Mouse (Mus musculus): ENCODE measurements around the gene Prdm15. TPM values are rescaled to one million over a fixed set of nuclear protein-coding genes. Genes with fewer than 3 reads are reported as not detected.

Prdm15 gene
- polyA plus RNA-seq, 1 experiment from 2014 or later = 9.7 TPM

DNA sequence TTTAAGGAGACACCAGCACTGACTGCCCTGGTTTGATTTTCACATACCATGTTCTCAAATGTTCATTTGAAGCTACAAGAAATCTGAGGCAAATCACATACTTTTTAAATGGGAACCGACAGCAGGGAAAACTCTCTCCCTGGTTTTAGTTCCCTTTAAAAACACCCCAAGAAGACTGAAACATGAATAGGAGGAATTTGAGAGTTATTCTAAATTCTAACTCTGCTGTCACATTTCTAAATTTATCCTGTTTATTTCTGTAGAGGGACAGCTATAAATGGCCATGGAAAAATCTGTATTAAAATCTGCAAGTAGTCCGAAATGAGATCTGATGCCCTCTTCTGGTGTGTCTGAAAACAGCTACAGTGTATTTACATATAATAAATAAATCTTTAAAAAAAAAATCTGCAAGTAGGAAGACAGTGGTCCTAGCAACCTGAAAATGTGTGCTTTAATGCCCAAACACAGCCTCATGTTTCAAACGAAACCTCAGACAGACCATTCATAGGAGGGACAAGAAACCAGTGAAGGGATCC lies 12.3 kb upstream of the Prdm15 start:
- H3K4me1 ChIP-seq = no peaks in the 10 kb centered on the region
- no peaks in the 10 kb centered on the region for H3K9me3 ChIP-seq (replicated peaks)
- no peak for ATAC-seq (ENCODE audit: insufficient number of reproducible peaks, low FRiP score, low TSS enrichment, low read depth)
- H3K27ac ChIP-seq (replicated peaks) = no peak overlapping the region
- peaks cover 21% of the 10 kb centered on the region for H3K36me3 ChIP-seq
- H3K9ac ChIP-seq = no peak overlapping the region
- no peaks in the 10 kb centered on the region for H3K27me3 ChIP-seq
- no peak overlapping the region for H3K4me3 ChIP-seq (replicated peaks)
- H3K4me2 ChIP-seq (replicated peaks) = no peak overlapping the region
- 75% methylated on average over 3 of the region's 3 CpGs for WGBS

DNA sequence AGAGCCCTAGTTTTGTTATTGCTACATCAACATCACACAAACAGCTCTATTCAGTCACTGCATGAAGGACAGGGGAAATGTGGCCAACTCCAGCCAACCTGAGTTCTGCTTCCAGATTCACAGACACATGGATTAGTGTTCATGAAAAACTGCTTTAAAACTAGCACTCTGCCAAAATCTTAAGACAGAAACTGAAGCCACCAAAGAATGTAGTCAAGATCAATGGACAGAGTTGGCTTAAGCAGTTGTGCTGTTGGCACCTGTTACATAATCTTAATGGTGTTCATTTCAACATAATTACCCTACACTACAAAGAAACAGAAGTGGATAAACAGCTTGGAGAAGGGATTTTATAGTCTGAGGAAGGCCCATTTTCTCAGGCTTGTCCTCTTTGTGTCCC lies 4.4 kb upstream of the Prdm15 start:
- ATAC-seq (ENCODE audit: insufficient number of reproducible peaks, low FRiP score, low TSS enrichment, low read depth) = no peak
- Histone ChIP-seq H3K27me3 (no peaks in the 10 kb centered on the region), H3K9me3 (replicated peaks) (no peaks in the 10 kb centered on the region), H3K4me3 (replicated peaks) (no peak overlapping the region), H3K4me2 (replicated peaks) (no peak overlapping the region), H3K27ac (replicated peaks) (no peak overlapping the region), H3K9ac (no peak overlapping the region), H3K36me3 (0 out of 2 replicates have a peak, but pooled peaks cover 9% of the 10 kb centered on the region), H3K4me1 (peaks cover 7% of the 10 kb centered on the region; the same call in 1 of the 2 replicates)

DNA sequence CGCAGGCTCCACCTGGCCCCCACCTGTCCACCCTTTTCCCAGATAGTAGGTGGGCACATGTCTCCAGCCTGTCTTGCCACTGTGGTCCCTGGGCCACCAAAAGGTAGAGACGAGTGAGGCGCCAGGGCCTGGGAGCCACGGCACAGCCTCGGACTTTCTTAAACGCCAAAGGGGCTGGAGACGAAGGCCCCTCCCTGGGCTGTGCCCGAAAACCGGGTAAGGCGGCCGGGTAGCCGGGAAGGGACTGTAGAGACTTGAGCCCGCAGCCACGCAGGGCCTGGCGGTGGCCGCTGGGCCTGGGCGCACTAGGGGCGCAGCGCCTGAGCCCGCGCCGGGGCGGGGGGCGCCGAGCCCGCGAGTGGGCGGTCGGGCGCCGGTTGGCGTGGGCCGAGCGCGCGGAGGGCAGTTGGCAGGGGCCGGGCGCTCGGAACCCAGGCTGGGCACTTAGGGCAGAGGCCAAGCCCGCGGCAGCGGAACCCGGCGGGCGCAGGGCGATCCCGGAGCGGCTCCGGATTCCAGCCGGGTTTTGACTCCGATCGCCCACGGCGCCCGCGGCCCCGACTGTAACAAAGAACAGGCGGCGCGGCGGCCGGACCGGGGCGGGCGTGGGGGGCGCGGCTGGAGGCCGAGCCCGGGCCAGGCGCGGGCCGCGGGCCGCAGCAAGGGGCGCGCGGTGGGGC lies 449 bp downstream of the Prdm15 start:
- WGBS = under 1% methylated on average over 70 of the region's 77 CpGs
- peak overlapping the region; percentile 90 for H3K4me3 ChIP-seq (replicated peaks)

DNA sequence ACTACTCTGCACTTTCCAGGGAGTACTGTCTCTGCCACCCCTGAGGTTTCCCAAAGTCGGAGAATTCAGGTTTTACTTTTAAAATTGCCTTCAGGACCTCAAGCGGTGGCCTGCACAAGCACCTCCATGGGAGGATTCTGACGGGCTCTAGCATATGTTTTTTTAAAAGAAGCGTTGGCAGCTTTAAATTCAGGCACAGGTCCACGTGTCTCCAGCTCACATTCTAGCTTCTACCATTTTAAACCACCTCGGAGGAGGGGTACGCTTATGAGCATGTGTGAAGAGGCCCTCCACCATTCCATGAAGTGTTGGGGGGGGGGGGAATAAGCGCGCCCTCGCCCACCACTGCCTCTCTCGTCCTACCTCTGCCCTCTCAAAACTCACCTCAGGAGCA lies 986 bp downstream of the Prdm15 start:
- no peaks in the 10 kb centered on the region for H3K9me3 ChIP-seq (replicated peaks)
- WGBS = 0% methylated on average over 11 of the region's 11 CpGs
- peak; percentile 63 for ATAC-seq (ENCODE audit: insufficient number of reproducible peaks, low FRiP score, low TSS enrichment, low read depth)
- H3K27me3 ChIP-seq = no peaks in the 10 kb centered on the region
- H3K4me1 ChIP-seq = peaks cover 29% of the 10 kb centered on the region
- H3K4me2 ChIP-seq (replicated peaks) = peak overlapping the region; percentile 59
- peak overlapping the region; percentile 98 for H3K9ac ChIP-seq
- H3K27ac ChIP-seq (replicated peaks) = peak overlapping the region; percentile 100
- peak overlapping the region; percentile 90 for H3K4me3 ChIP-seq (replicated peaks)
- peaks cover 11% of the 10 kb centered on the region; the same call in 1 of the 2 replicates for H3K36me3 ChIP-seq

More for the DNA sequence above, 449 bp downstream of the Prdm15 start:
- H3K27ac ChIP-seq (replicated peaks) = peak overlapping the region; percentile 100
- peak overlapping the region; percentile 59 for H3K4me2 ChIP-seq (replicated peaks)
- peak overlapping the region; percentile 98 for H3K9ac ChIP-seq
- ATAC-seq (ENCODE audit: insufficient number of reproducible peaks, low FRiP score, low TSS enrichment, low read depth) = peak; percentile 90
- H3K9me3 ChIP-seq (replicated peaks) = no peaks in the 10 kb centered on the region
- H3K36me3 ChIP-seq = peaks cover 8% of the 10 kb centered on the region; the same call in 1 of the 2 replicates
- H3K4me1 ChIP-seq = peaks cover 29% of the 10 kb centered on the region
- no peaks in the 10 kb centered on the region for H3K27me3 ChIP-seq

DNA sequence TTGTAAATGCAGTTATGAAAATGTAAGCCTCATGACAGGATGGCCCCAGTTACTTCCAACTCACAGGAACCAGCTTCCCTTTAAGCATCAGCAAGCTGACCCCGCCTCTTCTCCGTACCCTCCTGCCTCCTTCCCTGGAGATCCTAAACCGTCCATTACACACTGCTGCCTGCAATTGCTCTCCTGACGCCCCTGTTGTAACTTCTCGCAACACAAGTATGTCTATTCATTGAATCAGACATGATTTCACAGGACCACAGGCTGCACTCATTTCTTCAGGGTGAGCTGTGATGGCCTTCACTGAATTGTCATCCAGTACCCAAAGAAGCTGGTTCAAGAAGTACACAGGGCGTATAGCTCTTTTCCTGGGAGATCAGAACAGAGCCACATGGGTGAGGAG lies 2.8 kb downstream of the Prdm15 start:
- H3K9me3 ChIP-seq (replicated peaks) = no peaks in the 10 kb centered on the region
- 86% methylated on average over 6 of the region's 6 CpGs for WGBS
- H3K4me3 ChIP-seq (replicated peaks) = no peak overlapping the region
- no peak overlapping the region for H3K27ac ChIP-seq (replicated peaks)
- H3K9ac ChIP-seq = no peak overlapping the region
- H3K27me3 ChIP-seq = no peaks in the 10 kb centered on the region
- ATAC-seq (ENCODE audit: insufficient number of reproducible peaks, low FRiP score, low TSS enrichment, low read depth) = no peak
- no peak overlapping the region for H3K4me2 ChIP-seq (replicated peaks)
- H3K36me3 ChIP-seq = peaks cover 12% of the 10 kb centered on the region; the same call in 1 of the 2 replicates
- peaks cover 29% of the 10 kb centered on the region for H3K4me1 ChIP-seq

DNA sequence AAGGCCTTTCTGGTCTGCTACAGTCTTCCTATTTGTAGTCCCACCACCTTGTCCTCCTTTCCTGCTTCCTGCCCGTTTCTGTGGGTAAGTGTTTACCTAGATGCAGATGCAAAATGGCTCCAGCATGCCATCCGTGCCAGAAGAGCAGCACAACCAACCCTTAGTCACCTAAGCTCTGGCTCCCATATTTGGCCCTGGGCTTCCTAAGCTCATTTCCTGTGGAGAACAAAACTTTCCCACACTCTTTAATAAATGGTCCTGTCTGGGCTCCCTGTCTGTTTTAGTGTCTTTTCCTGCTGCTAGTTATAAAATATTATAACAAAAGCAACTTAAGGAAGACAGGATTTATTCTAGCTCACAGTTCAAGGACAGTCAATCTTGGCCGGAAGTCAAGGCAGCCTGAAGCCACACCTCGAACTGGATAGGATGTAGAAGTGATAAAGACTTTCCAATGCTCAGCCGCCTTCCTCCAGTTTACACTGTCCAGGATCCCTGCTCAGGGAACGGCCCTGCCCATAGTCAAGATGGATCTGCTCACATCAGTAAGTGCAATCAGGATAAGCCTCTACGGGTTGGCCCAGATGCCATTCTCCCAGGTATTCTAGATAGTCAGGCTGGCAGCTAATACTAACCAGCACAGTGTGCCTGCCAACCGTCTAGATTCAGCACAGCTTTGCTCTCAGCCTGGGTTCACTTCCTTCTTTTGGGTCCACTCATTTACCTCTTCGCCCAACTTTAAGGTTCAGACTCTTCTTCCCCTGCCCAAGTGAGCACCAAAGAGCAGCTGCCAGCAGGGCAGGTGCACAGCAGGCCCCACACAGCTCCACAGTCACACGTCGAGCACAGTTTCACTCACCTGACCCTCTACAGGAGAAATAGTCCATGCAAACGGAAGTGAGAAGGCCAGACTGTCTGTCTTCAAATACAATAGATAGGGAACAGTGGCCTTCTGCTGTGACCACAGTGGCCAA lies 6.4 kb downstream of the Prdm15 start:
- Histone ChIP-seq H3K4me3 (replicated peaks) (no peak overlapping the region), H3K4me2 (replicated peaks) (no peak overlapping the region), H3K9me3 (replicated peaks) (no peaks in the 10 kb centered on the region), H3K36me3 (peaks cover 30% of the 10 kb centered on the region), H3K4me1 (peaks cover 19% of the 10 kb centered on the region), H3K9ac (no peak overlapping the region), H3K27me3 (no peaks in the 10 kb centered on the region), H3K27ac (replicated peaks) (no peak overlapping the region)
- ATAC-seq (ENCODE audit: insufficient number of reproducible peaks, low FRiP score, low TSS enrichment, low read depth) = no peak
- WGBS = 83% methylated on average over 12 of the region's 12 CpGs

DNA sequence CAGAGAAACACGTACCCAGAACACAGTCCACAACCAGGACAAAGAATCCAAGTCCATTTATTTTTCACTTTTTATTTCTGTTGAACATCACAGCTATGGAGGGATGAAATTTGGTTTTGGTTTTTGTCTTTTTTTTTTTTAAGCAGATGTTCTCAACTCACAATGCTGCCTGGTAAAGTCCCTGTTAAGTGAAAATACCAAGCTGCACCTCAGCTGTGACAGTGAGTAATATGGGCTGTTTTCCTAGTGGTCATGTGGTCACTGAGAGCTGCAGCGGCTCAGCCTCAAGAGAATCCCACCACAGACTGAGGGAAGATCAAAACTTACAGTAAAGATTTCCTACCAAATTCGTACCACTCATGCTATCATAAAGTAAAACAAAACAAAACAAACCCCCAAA lies 19.5 kb downstream of the Prdm15 start:
- ATAC-seq (ENCODE audit: insufficient number of reproducible peaks, low FRiP score, low TSS enrichment, low read depth) = no peak
- 87% methylated on average over 3 of the region's 3 CpGs for WGBS
- no peaks in the 10 kb centered on the region for H3K27me3 ChIP-seq

DNA sequence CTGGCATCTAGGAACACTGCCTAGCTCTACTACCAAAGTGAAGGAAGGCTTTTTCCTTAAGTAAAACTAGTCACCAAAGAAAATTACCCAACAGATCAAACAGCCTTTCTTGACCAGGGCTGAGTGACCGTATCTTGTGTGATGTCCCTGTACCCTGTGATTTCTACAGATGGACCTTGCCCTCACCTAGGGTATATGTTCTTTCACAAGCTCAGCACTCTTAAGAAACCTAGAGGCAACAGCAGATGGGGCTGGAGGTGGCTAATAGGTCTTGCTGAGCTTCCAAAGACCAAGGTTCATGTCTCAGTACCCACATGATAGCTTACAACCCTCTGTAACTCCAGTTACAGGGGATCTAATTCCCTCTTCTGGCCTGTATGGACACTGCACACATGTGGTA lies 23.4 kb downstream of the Prdm15 start:
- H3K4me2 ChIP-seq (replicated peaks) = no peak overlapping the region
- no peak for ATAC-seq (ENCODE audit: insufficient number of reproducible peaks, low FRiP score, low TSS enrichment, low read depth)
- 97% methylated on average over 1 of the region's 1 CpGs for WGBS
- H3K36me3 ChIP-seq = peaks cover 47% of the 10 kb centered on the region
- H3K27me3 ChIP-seq = no peaks in the 10 kb centered on the region
- no peak overlapping the region for H3K4me3 ChIP-seq (replicated peaks)
- H3K9me3 ChIP-seq (replicated peaks) = no peaks in the 10 kb centered on the region
- H3K9ac ChIP-seq = no peak overlapping the region
- H3K27ac ChIP-seq (replicated peaks) = no peak overlapping the region
- H3K4me1 ChIP-seq = no peaks in the 10 kb centered on the region

More for the DNA sequence above, 19.5 kb downstream of the Prdm15 start:
- H3K36me3 ChIP-seq = peaks cover 74% of the 10 kb centered on the region
- H3K9ac ChIP-seq = no peak overlapping the region
- H3K27ac ChIP-seq (replicated peaks) = no peak overlapping the region
- H3K4me2 ChIP-seq (replicated peaks) = no peak overlapping the region
- H3K9me3 ChIP-seq (replicated peaks) = no peaks in the 10 kb centered on the region
- no peaks in the 10 kb centered on the region for H3K4me1 ChIP-seq
- no peak overlapping the region for H3K4me3 ChIP-seq (replicated peaks)

DNA sequence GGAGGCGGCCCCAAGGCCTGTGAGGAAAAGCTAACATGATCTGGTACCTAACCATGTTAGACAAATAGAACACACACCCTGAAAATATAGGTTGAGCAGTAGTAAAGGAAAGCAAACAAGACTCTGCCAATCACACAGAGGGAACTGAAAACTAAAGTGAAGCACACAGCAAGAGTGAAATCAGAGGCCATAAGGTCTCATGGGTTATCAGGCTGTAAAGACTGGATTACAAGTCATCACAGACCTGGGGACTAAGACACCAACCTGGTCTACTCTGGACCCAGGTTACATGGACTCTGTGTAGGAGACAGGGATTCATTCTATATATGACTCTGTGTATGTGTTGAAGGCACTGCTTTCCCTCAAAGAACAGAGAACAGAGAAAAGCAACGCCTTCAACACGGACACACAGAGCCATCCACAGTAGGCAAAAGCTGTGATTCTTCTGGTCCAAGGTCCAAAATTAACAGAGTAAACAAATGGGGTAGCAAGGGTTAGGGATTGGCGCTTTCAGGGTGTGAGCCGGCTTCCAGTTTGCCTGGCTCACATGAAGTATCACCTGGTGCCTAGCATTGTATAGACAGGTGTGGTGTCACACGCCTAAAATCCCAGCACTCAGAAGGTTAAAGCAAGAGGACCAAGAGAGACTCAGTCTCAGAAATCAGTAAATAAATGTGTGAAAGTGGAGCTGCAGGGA lies 28.2 kb downstream of the Prdm15 start:
- no peak overlapping the region for H3K4me3 ChIP-seq (replicated peaks)
- no peaks in the 10 kb centered on the region for H3K9me3 ChIP-seq (replicated peaks)
- ATAC-seq (ENCODE audit: insufficient number of reproducible peaks, low FRiP score, low TSS enrichment, low read depth) = no peak
- WGBS = 90% methylated on average over 6 of the region's 6 CpGs
- no peak overlapping the region for H3K27ac ChIP-seq (replicated peaks)
- H3K27me3 ChIP-seq = no peaks in the 10 kb centered on the region
- no peaks in the 10 kb centered on the region for H3K4me1 ChIP-seq
- no peak overlapping the region for H3K9ac ChIP-seq
- H3K4me2 ChIP-seq (replicated peaks) = no peak overlapping the region
- peaks cover 54% of the 10 kb centered on the region for H3K36me3 ChIP-seq

DNA sequence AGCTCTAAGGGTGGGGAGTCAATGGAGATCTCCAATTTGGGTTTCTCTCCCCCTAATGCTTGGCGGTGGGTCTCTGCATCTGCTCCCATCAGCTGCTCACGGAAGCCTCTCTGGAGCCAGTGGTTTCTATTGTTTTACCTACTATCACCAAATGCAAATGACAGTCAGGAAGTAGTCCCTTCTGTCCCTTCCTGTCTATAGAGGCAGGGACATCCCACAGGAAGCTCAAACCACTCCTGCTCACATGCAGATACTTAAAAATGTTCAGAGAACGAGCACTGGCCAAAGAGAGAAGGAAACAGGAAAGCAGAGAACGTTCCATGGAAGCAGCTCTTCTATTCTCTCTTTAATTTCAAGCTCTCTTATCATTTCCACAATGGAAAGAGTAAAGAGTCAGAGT lies 32.1 kb downstream of the Prdm15 start:
- Histone ChIP-seq H3K9ac (no peak overlapping the region), H3K4me3 (replicated peaks) (no peak overlapping the region), H3K36me3 (peaks cover 68% of the 10 kb centered on the region), H3K4me1 (no peaks in the 10 kb centered on the region), H3K27ac (replicated peaks) (no peak overlapping the region), H3K27me3 (no peaks in the 10 kb centered on the region), H3K9me3 (replicated peaks) (no peaks in the 10 kb centered on the region), H3K4me2 (replicated peaks) (no peak overlapping the region)
- 86% methylated on average over 4 of the region's 4 CpGs for WGBS
- no peak for ATAC-seq (ENCODE audit: insufficient number of reproducible peaks, low FRiP score, low TSS enrichment, low read depth)

DNA sequence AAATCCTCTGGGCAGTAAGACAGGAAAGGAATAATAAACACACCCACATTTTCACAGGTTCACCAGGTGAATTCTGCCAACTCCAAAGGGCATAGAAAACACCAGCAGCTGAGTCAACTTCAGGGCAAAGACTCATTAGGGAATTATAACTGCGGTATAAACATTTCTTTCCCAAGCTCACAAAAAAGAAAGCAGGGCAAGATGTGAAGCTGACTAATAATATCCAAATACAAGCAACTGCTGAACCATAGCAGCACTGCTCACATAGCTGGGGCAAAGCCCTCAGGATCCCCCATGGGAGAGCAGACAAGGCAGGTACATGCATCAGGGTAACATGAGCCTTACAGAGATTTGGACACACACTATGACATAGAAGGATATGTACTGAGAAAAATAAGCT lies 34.2 kb downstream of the Prdm15 start:
- H3K36me3 ChIP-seq = peaks cover 85% of the 10 kb centered on the region

More for the DNA sequence above, 34.2 kb downstream of the Prdm15 start:
- H3K27me3 ChIP-seq = no peaks in the 10 kb centered on the region
- 95% methylated on average over 1 of the region's 1 CpGs for WGBS
- no peak overlapping the region for H3K9ac ChIP-seq
- no peak overlapping the region for H3K27ac ChIP-seq (replicated peaks)
- no peak for ATAC-seq (ENCODE audit: insufficient number of reproducible peaks, low FRiP score, low TSS enrichment, low read depth)
- no peak overlapping the region for H3K4me2 ChIP-seq (replicated peaks)
- no peaks in the 10 kb centered on the region for H3K4me1 ChIP-seq
- no peaks in the 10 kb centered on the region for H3K9me3 ChIP-seq (replicated peaks)
- no peak overlapping the region for H3K4me3 ChIP-seq (replicated peaks)

Measured in embryonic facial prominence, embryonic 15.5 days (tissue).